Mouse (Mus musculus): ENCODE data around the gene Ube2q2. TPM values are rescaled to one million over a fixed set of nuclear protein-coding genes. Genes with fewer than 3 reads are reported as not detected.

Ube2q2 gene
- polyA plus RNA-seq, 1 experiment from 2014 or later: 26.1 TPM

GRCm38 (mm10) chr9:55126295-55126694 lies 22.4 kb upstream of the Ube2q2 start:
- Histone ChIP-seq H3K9ac (no peak overlapping the region), H3K27me3 (no peaks in the 10 kb centered on the region), H3K27ac (no peak overlapping the region), H3K4me3 (no peak overlapping the region), H3K4me1 (replicated peaks) (no peaks in the 10 kb centered on the region), H3K36me3 (no peaks in the 10 kb centered on the region), H3K4me2 (no peak overlapping the region), H3K9me3 (replicated peaks) (no peaks in the 10 kb centered on the region)
- 77% methylated on average over 1 of the region's 1 CpGs for WGBS
- no peak for ATAC-seq (replicated peaks; ENCODE audit: insufficient number of reproducible peaks, insufficient read depth, low FRiP score, low read depth)

GRCm38 (mm10) chr9:55131851-55132250 lies 16.8 kb upstream of the Ube2q2 start:
- no peaks in the 10 kb centered on the region for H3K36me3 ChIP-seq
- H3K27ac ChIP-seq: no peak overlapping the region
- no peaks in the 10 kb centered on the region for H3K27me3 ChIP-seq
- no peak overlapping the region for H3K4me3 ChIP-seq
- H3K4me2 ChIP-seq: no peak overlapping the region
- peaks cover 8% of the 10 kb centered on the region for H3K4me1 ChIP-seq (replicated peaks)
- H3K9ac ChIP-seq: no peak overlapping the region
- H3K9me3 ChIP-seq (replicated peaks): no peaks in the 10 kb centered on the region
- no peak for ATAC-seq (replicated peaks; ENCODE audit: insufficient number of reproducible peaks, insufficient read depth, low FRiP score, low read depth)

- Histone ChIP-seq H3K4me1 (replicated peaks) (peaks cover 13% of the 10 kb centered on the region), H3K27me3 (no peaks in the 10 kb centered on the region), H3K9me3 (replicated peaks) (no peaks in the 10 kb centered on the region), H3K4me2 (0 out of 2 replicates have a peak overlapping the region, but pooled peaks have one; percentile 2), H3K9ac (no peak overlapping the region), H3K4me3 (no peak overlapping the region), H3K36me3 (no peaks in the 10 kb centered on the region), H3K27ac (peak overlapping the region; percentile 1; the same call in 1 of the 2 replicates)
- WGBS: 20% methylated on average over 5 of the region's 5 CpGs
- ATAC-seq (replicated peaks; ENCODE audit: insufficient number of reproducible peaks, insufficient read depth, low FRiP score, low read depth): no peak
Measured at GRCm38 (mm10) chr9:55136576-55136975, 12.1 kb upstream of the Ube2q2 start.

- peak overlapping the region; percentile 1; the same call in 1 of the 2 replicates for H3K27ac ChIP-seq
- no peak overlapping the region for H3K4me2 ChIP-seq
- H3K36me3 ChIP-seq: no peaks in the 10 kb centered on the region
Measured at GRCm38 (mm10) chr9:55137112-55137511, 11.5 kb upstream of the Ube2q2 start.

GRCm38 (mm10) chr9:55139958-55140357 lies 8.7 kb upstream of the Ube2q2 start:
- Histone ChIP-seq H3K9me3 (replicated peaks) (no peaks in the 10 kb centered on the region), H3K36me3 (no peaks in the 10 kb centered on the region), H3K4me3 (no peak overlapping the region), H3K9ac (no peak overlapping the region), H3K4me1 (replicated peaks) (peaks cover 13% of the 10 kb centered on the region), H3K27ac (no peak overlapping the region), H3K27me3 (no peaks in the 10 kb centered on the region), H3K4me2 (no peak overlapping the region)
- no peak for ATAC-seq (replicated peaks; ENCODE audit: insufficient number of reproducible peaks, insufficient read depth, low FRiP score, low read depth)
- WGBS: 38% methylated on average over 5 of the region's 5 CpGs

More at GRCm38 (mm10) chr9:55137112-55137511, 11.5 kb upstream of the Ube2q2 start:
- Histone ChIP-seq H3K9ac (no peak overlapping the region), H3K4me3 (no peak overlapping the region), H3K9me3 (replicated peaks) (no peaks in the 10 kb centered on the region), H3K4me1 (replicated peaks) (peaks cover 13% of the 10 kb centered on the region), H3K27me3 (no peaks in the 10 kb centered on the region)
- ATAC-seq (replicated peaks; ENCODE audit: insufficient number of reproducible peaks, insufficient read depth, low FRiP score, low read depth): no peak
- WGBS: 33% methylated on average over 4 of the region's 4 CpGs

- 0% methylated on average over 75 of the region's 93 CpGs for WGBS
- H3K9ac ChIP-seq: peak overlapping the region; percentile 90
- H3K36me3 ChIP-seq: no peaks in the 10 kb centered on the region
- H3K27ac ChIP-seq: peak overlapping the region; percentile 83
- peak overlapping the region; percentile 80 for H3K4me2 ChIP-seq
- H3K27me3 ChIP-seq: no peaks in the 10 kb centered on the region
- H3K4me3 ChIP-seq: peak overlapping the region; percentile 98
- peak; percentile 68 for ATAC-seq (replicated peaks; ENCODE audit: insufficient number of reproducible peaks, insufficient read depth, low FRiP score, low read depth)
- no peaks in the 10 kb centered on the region for H3K9me3 ChIP-seq (replicated peaks)
- peaks cover 14% of the 10 kb centered on the region for H3K4me1 ChIP-seq (replicated peaks)
Measured at GRCm38 (mm10) chr9:55149499-55150278, 1.0 kb downstream of the Ube2q2 start.

- 3% methylated on average over 13 of the region's 13 CpGs for WGBS
- H3K36me3 ChIP-seq: no peaks in the 10 kb centered on the region
- H3K9ac ChIP-seq: peak overlapping the region; percentile 90
- peak overlapping the region; percentile 98 for H3K4me3 ChIP-seq
- ATAC-seq (replicated peaks; ENCODE audit: insufficient number of reproducible peaks, insufficient read depth, low FRiP score, low read depth): no peak
- no peaks in the 10 kb centered on the region for H3K27me3 ChIP-seq
- peaks cover 14% of the 10 kb centered on the region for H3K4me1 ChIP-seq (replicated peaks)
- peak overlapping the region; percentile 80 for H3K4me2 ChIP-seq
- no peaks in the 10 kb centered on the region for H3K9me3 ChIP-seq (replicated peaks)
- peak overlapping the region; percentile 83 for H3K27ac ChIP-seq
Measured at GRCm38 (mm10) chr9:55150279-55150726, 1.6 kb downstream of the Ube2q2 start.

- H3K4me3 ChIP-seq: peak overlapping the region; percentile 98; the same call in 1 of the 2 replicates
Measured at GRCm38 (mm10) chr9:55151096-55151495, 2.4 kb downstream of the Ube2q2 start.

GRCm38 (mm10) chr9:55152935-55153334 lies 4.3 kb downstream of the Ube2q2 start:
- Histone ChIP-seq H3K4me1 (replicated peaks) (peaks cover 14% of the 10 kb centered on the region), H3K27ac (no peak overlapping the region), H3K9me3 (replicated peaks) (no peaks in the 10 kb centered on the region), H3K4me2 (no peak overlapping the region), H3K9ac (no peak overlapping the region), H3K4me3 (no peak overlapping the region), H3K27me3 (no peaks in the 10 kb centered on the region), H3K36me3 (no peaks in the 10 kb centered on the region)
- ATAC-seq (replicated peaks; ENCODE audit: insufficient number of reproducible peaks, insufficient read depth, low FRiP score, low read depth): no peak
- WGBS: 85% methylated on average over 5 of the region's 5 CpGs

More at GRCm38 (mm10) chr9:55151096-55151495, 2.4 kb downstream of the Ube2q2 start:
- H3K9me3 ChIP-seq (replicated peaks): no peaks in the 10 kb centered on the region
- H3K27ac ChIP-seq: no peak overlapping the region
- ATAC-seq (replicated peaks; ENCODE audit: insufficient number of reproducible peaks, insufficient read depth, low FRiP score, low read depth): no peak
- H3K4me2 ChIP-seq: peak overlapping the region; percentile 80
- peaks cover 14% of the 10 kb centered on the region for H3K4me1 ChIP-seq (replicated peaks)
- H3K9ac ChIP-seq: no peak overlapping the region
- H3K27me3 ChIP-seq: no peaks in the 10 kb centered on the region
- no peaks in the 10 kb centered on the region for H3K36me3 ChIP-seq

- Histone ChIP-seq H3K9me3 (replicated peaks) (no peaks in the 10 kb centered on the region), H3K27ac (no peak overlapping the region), H3K4me2 (no peak overlapping the region), H3K4me3 (no peak overlapping the region), H3K36me3 (peaks cover 4% of the 10 kb centered on the region), H3K9ac (no peak overlapping the region), H3K27me3 (no peaks in the 10 kb centered on the region), H3K4me1 (replicated peaks) (peaks cover 9% of the 10 kb centered on the region; the same call in 1 of the 2 replicates)
- no peak for ATAC-seq (replicated peaks; ENCODE audit: insufficient number of reproducible peaks, insufficient read depth, low FRiP score, low read depth)
- 60% methylated on average over 7 of the region's 7 CpGs for WGBS
Measured at GRCm38 (mm10) chr9:55170655-55171412, 22.2 kb downstream of the Ube2q2 start.

GRCm38 (mm10) chr9:55172195-55172685 lies 23.6 kb downstream of the Ube2q2 start:
- Histone ChIP-seq H3K27ac (no peak overlapping the region), H3K27me3 (no peaks in the 10 kb centered on the region), H3K9ac (no peak overlapping the region), H3K9me3 (replicated peaks) (no peaks in the 10 kb centered on the region), H3K4me2 (no peak overlapping the region), H3K36me3 (peaks cover 4% of the 10 kb centered on the region), H3K4me3 (no peak overlapping the region), H3K4me1 (replicated peaks) (peaks cover 9% of the 10 kb centered on the region; the same call in 1 of the 2 replicates)
- WGBS: 84% methylated on average over 1 of the region's 1 CpGs
- no peak for ATAC-seq (replicated peaks; ENCODE audit: insufficient number of reproducible peaks, insufficient read depth, low FRiP score, low read depth)

All from heart, embryonic 15.5 days (tissue).